Mouse (Mus musculus): ENCODE data around the gene Bcl6b. TPM values are rescaled to one million over a fixed set of nuclear protein-coding genes. Genes with fewer than 3 reads are reported as not detected.

The Bcl6b gene
- polyA plus RNA-seq, 1 experiment from 2014 or later, result 28.4 TPM

- peaks cover 24% of the 10 kb centered on the region for H3K27me3 ChIP-seq
- no peak overlapping the region for H3K4me2 ChIP-seq
- H3K36me3 ChIP-seq, result no peaks in the 10 kb centered on the region
- H3K4me3 ChIP-seq (replicated peaks), result no peak overlapping the region
- no peak overlapping the region for H3K9ac ChIP-seq
- WGBS, result 73% methylated on average over 11 of the region's 11 CpGs
- H3K27ac ChIP-seq, result no peak overlapping the region
- H3K9me3 ChIP-seq (replicated peaks), result no peaks in the 10 kb centered on the region
- peaks cover 19% of the 10 kb centered on the region for H3K4me1 ChIP-seq
- ATAC-seq (replicated peaks; ENCODE audit: low FRiP score), result no peak
These were observed 13.0 kb upstream of the Bcl6b start for GRCm38 (mm10) chr11:70242591-70242990.

GRCm38 (mm10) chr11:70239541-70240279 is 10.1 kb upstream of the Bcl6b start, which contains the start of the genes Gm21988 and Rnasek:
Gene Gm21988, minus strand, starts transcription at chr11:70239830.
Gene Rnasek, minus strand, starts transcription at chr11:70239842.
- under 1% methylated on average over 33 of the region's 35 CpGs for WGBS
- peaks cover 4% of the 10 kb centered on the region; the same call in 1 of the 2 replicates for H3K27me3 ChIP-seq
- peaks cover 14% of the 10 kb centered on the region for H3K36me3 ChIP-seq
- ATAC-seq (replicated peaks; ENCODE audit: low FRiP score), result peak; percentile 47
- H3K9me3 ChIP-seq (replicated peaks), result no peaks in the 10 kb centered on the region
- H3K27ac ChIP-seq, result peak within 1 kb of the TSS; percentile 93
- H3K4me1 ChIP-seq, result peaks cover 39% of the 10 kb centered on the region
- peak within 1 kb of the TSS; percentile 86 for H3K9ac ChIP-seq
- peak within 1 kb of the TSS; percentile 86 for H3K4me3 ChIP-seq (replicated peaks)
- peak within 1 kb of the TSS; percentile 92 for H3K4me2 ChIP-seq

GRCm38 (mm10) chr11:70238591-70239440 is 9.2 kb upstream of the Bcl6b start:
- peaks cover 45% of the 10 kb centered on the region for H3K4me1 ChIP-seq
- no peak for ATAC-seq (replicated peaks; ENCODE audit: low FRiP score)

GRCm38 (mm10) chr11:70237457-70238167 is 8.0 kb upstream of the Bcl6b start, which contains the start of gene 0610010K14Rik:
Gene 0610010K14Rik, minus strand, starts transcription at chr11:70237914.
- ATAC-seq (replicated peaks; ENCODE audit: low FRiP score), result peak; percentile 92

More at GRCm38 (mm10) chr11:70238591-70239440, 9.2 kb upstream of the Bcl6b start:
- H3K27ac ChIP-seq, result peak overlapping the region; percentile 93
- peaks cover 17% of the 10 kb centered on the region for H3K36me3 ChIP-seq
- H3K4me2 ChIP-seq, result peak overlapping the region; percentile 92
- H3K9ac ChIP-seq, result peak overlapping the region; percentile 86
- no peaks in the 10 kb centered on the region for H3K9me3 ChIP-seq (replicated peaks)
- H3K4me3 ChIP-seq (replicated peaks), result peak overlapping the region; percentile 86
- 13% methylated on average over 23 of the region's 23 CpGs for WGBS
- H3K27me3 ChIP-seq, result no peaks in the 10 kb centered on the region; the same call in 1 of the 2 replicates

GRCm38 (mm10) chr11:70236717-70237116 is 7.1 kb upstream of the Bcl6b start:
- Histone ChIP-seq H3K36me3 (peaks cover 17% of the 10 kb centered on the region), H3K9ac (peak overlapping the region; percentile 86), H3K4me2 (peak overlapping the region; percentile 92), H3K4me3 (replicated peaks) (peak overlapping the region; percentile 86), H3K9me3 (replicated peaks) (no peaks in the 10 kb centered on the region), H3K27ac (peak overlapping the region; percentile 93), H3K4me1 (peaks cover 65% of the 10 kb centered on the region), H3K27me3 (peaks cover 1% of the 10 kb centered on the region; the same call in 1 of the 2 replicates)
- WGBS, result 42% methylated on average over 7 of the region's 7 CpGs
- ATAC-seq (replicated peaks; ENCODE audit: low FRiP score), result no peak

More at GRCm38 (mm10) chr11:70237457-70238167, 8.0 kb upstream of the Bcl6b start, which contains the start of gene 0610010K14Rik:
- Histone ChIP-seq H3K9ac (peak within 1 kb of the TSS; percentile 86), H3K27me3 (no peaks in the 10 kb centered on the region; the same call in 1 of the 2 replicates), H3K9me3 (replicated peaks) (no peaks in the 10 kb centered on the region), H3K4me3 (replicated peaks) (peak within 1 kb of the TSS; percentile 86), H3K27ac (peak within 1 kb of the TSS; percentile 93), H3K36me3 (peaks cover 17% of the 10 kb centered on the region), H3K4me1 (peaks cover 57% of the 10 kb centered on the region), H3K4me2 (peak within 1 kb of the TSS; percentile 92)
- WGBS, result under 1% methylated on average over 70 of the region's 70 CpGs

GRCm38 (mm10) chr11:70235254-70235900 is 5.8 kb upstream of the Bcl6b start:
- Histone ChIP-seq H3K9ac (no peak overlapping the region), H3K36me3 (peaks cover 17% of the 10 kb centered on the region), H3K4me2 (no peak overlapping the region), H3K9me3 (replicated peaks) (no peaks in the 10 kb centered on the region), H3K27ac (no peak overlapping the region), H3K4me1 (peaks cover 69% of the 10 kb centered on the region), H3K4me3 (replicated peaks) (no peak overlapping the region), H3K27me3 (peaks cover 10% of the 10 kb centered on the region)
- WGBS, result 84% methylated on average over 12 of the region's 12 CpGs
- ATAC-seq (replicated peaks; ENCODE audit: low FRiP score), result no peak

GRCm38 (mm10) chr11:70234497-70234896 is 4.9 kb upstream of the Bcl6b start:
- Histone ChIP-seq H3K4me3 (replicated peaks) (no peak overlapping the region), H3K9ac (no peak overlapping the region), H3K4me1 (peaks cover 75% of the 10 kb centered on the region), H3K27ac (peak overlapping the region; percentile 32; the same call in 1 of the 2 replicates), H3K4me2 (0 out of 2 replicates have a peak overlapping the region, but pooled peaks have one; percentile 16), H3K36me3 (peaks cover 17% of the 10 kb centered on the region), H3K9me3 (replicated peaks) (no peaks in the 10 kb centered on the region), H3K27me3 (peaks cover 19% of the 10 kb centered on the region)
- WGBS, result 87% methylated on average over 8 of the region's 8 CpGs
- ATAC-seq (replicated peaks; ENCODE audit: low FRiP score), result no peak

- ATAC-seq (replicated peaks; ENCODE audit: low FRiP score), result no peak
- WGBS, result 64% methylated on average over 5 of the region's 5 CpGs
- Histone ChIP-seq H3K36me3 (peaks cover 17% of the 10 kb centered on the region), H3K4me3 (replicated peaks) (no peak overlapping the region), H3K4me2 (0 out of 2 replicates have a peak overlapping the region, but pooled peaks have one; percentile 16), H3K9ac (no peak overlapping the region), H3K4me1 (peaks cover 77% of the 10 kb centered on the region), H3K27me3 (peaks cover 24% of the 10 kb centered on the region), H3K27ac (peak overlapping the region; percentile 32; the same call in 1 of the 2 replicates), H3K9me3 (replicated peaks) (no peaks in the 10 kb centered on the region)
These were observed 4.4 kb upstream of the Bcl6b start for GRCm38 (mm10) chr11:70234037-70234436.

GRCm38 (mm10) chr11:70233016-70233415 is 3.4 kb upstream of the Bcl6b start:
- Histone ChIP-seq H3K4me3 (replicated peaks) (peak overlapping the region; percentile 43), H3K9me3 (replicated peaks) (no peaks in the 10 kb centered on the region), H3K27ac (0 out of 2 replicates have a peak overlapping the region, but pooled peaks have one; percentile 9)

GRCm38 (mm10) chr11:70232546-70232945 is 2.9 kb upstream of the Bcl6b start:
- Histone ChIP-seq H3K27ac (0 out of 2 replicates have a peak overlapping the region, but pooled peaks have one; percentile 23), H3K4me3 (replicated peaks) (peak overlapping the region; percentile 43), H3K4me2 (peak overlapping the region; percentile 70), H3K36me3 (peaks cover 17% of the 10 kb centered on the region), H3K9me3 (replicated peaks) (no peaks in the 10 kb centered on the region), H3K4me1 (peaks cover 79% of the 10 kb centered on the region), H3K27me3 (peaks cover 38% of the 10 kb centered on the region), H3K9ac (peak overlapping the region; percentile 47)
- ATAC-seq (replicated peaks; ENCODE audit: low FRiP score), result no peak
- WGBS, result 7% methylated on average over 9 of the region's 10 CpGs

More at GRCm38 (mm10) chr11:70233016-70233415, 3.4 kb upstream of the Bcl6b start:
- Histone ChIP-seq H3K27me3 (peaks cover 34% of the 10 kb centered on the region), H3K4me1 (peaks cover 75% of the 10 kb centered on the region), H3K4me2 (peak overlapping the region; percentile 70), H3K36me3 (peaks cover 17% of the 10 kb centered on the region), H3K9ac (peak overlapping the region; percentile 47)
- no peak for ATAC-seq (replicated peaks; ENCODE audit: low FRiP score)
- WGBS, result 31% methylated on average over 8 of the region's 8 CpGs

Data from kidney, embryonic 15.5 days (tissue).